Comparison of ENCODE assay signal across 10 mouse cellular contexts in genomic region chr6:91414890-91415289, GRCm38 (mm10). TPM values are rescaled to one million over a fixed set of nuclear protein-coding genes. Genes with fewer than 3 reads are reported as not detected.
DNase-seq lines count a peak whose midpoint lies in the region; ATAC-seq lines count a peak whose summit lies in the region.
"Had no signal": no experiment of that assay in that cellular context is flagged by ENCODE, and none has a peak within 500 bp of the region (broad histone marks: within the 10 kb centered on the region; RNA-seq: fewer than 3 reads in every experiment).

No protein-coding gene starts in this region.

- H3K27ac ChIP-seq in hindbrain, embryonic 14.5 days: no peak overlapping the region
- H3K27ac ChIP-seq in hindbrain, embryonic 16.5 days (ENCODE audit: low read depth, low read length): no peak overlapping the region
- H3K27ac ChIP-seq: limb, embryonic 13.5 days had no signal

- WGBS in hindbrain, embryonic 14.5 days: 1% methylated on average over 4 of the region's 4 CpGs
- WGBS in hindbrain, embryonic 16.5 days: 1% methylated on average over 4 of the region's 4 CpGs

- H3K4me1 ChIP-seq in hindbrain, embryonic 14.5 days (replicated peaks; ENCODE audit: control insufficient read depth, insufficient read depth, low read length): peaks cover 9% of the 10 kb centered on the region
- H3K4me1 ChIP-seq in hindbrain, embryonic 16.5 days (ENCODE audit: control insufficient read depth, insufficient read depth, low read depth, low read length): peaks cover 12% of the 10 kb centered on the region

- H3K27me3 ChIP-seq in hindbrain, embryonic 14.5 days (ENCODE audit: control insufficient read depth, insufficient read depth, low read length): peaks cover 35% of the 10 kb centered on the region
- peaks cover 9% of the 10 kb centered on the region for H3K27me3 ChIP-seq in hindbrain, embryonic 16.5 days (replicated peaks; ENCODE audit: control insufficient read depth, insufficient read depth, low read length)

- H3K4me3 ChIP-seq in hindbrain, embryonic 14.5 days (replicated peaks; ENCODE audit: low read length): no peak overlapping the region
- H3K4me3 ChIP-seq in hindbrain, embryonic 16.5 days (ENCODE audit: low read length): no peak overlapping the region
- H3K4me3 ChIP-seq: erythroblast, embryonic 14.5 days; limb, embryonic 13.5 days had no signal

- ATAC-seq in hindbrain, embryonic 14.5 days (ENCODE audit: low FRiP score): no peak
- ATAC-seq in hindbrain, embryonic 16.5 days: no peak

- H3K4me2 ChIP-seq in hindbrain, embryonic 14.5 days (replicated peaks): no peak overlapping the region
- no peak overlapping the region for H3K4me2 ChIP-seq in hindbrain, embryonic 16.5 days (ENCODE audit: low read length)
- H3K4me2 ChIP-seq: limb, embryonic 13.5 days had no signal

- no peaks in the 10 kb centered on the region for H3K9me3 ChIP-seq in hindbrain, embryonic 14.5 days (ENCODE audit: control insufficient read depth, low read length)
- no peaks in the 10 kb centered on the region for H3K9me3 ChIP-seq in hindbrain, embryonic 16.5 days (ENCODE audit: control insufficient read depth, low read length)
- H3K9me3 ChIP-seq: limb, embryonic 13.5 days had no signal

- no peak overlapping the region for H3K9ac ChIP-seq in hindbrain, embryonic 14.5 days
- no peak overlapping the region for H3K9ac ChIP-seq in hindbrain, embryonic 16.5 days (ENCODE audit: low read depth, low read length)
- H3K9ac ChIP-seq: limb, embryonic 13.5 days had no signal

- no peaks in the 10 kb centered on the region for H3K36me3 ChIP-seq in hindbrain, embryonic 14.5 days (replicated peaks; ENCODE audit: control insufficient read depth, insufficient read depth)
- H3K36me3 ChIP-seq in hindbrain, embryonic 16.5 days (ENCODE audit: control insufficient read depth, insufficient read depth, low read length): no peaks in the 10 kb centered on the region
- H3K36me3 ChIP-seq: limb, embryonic 13.5 days had no signal

- DNase-seq in hindbrain, embryonic 14.5 days (ENCODE audit: low spot score): peak; percentile 77
- DNase-seq in 3T3-L1 (ENCODE audit: low read depth, low spot score) (peak; percentile 68), ES-CJ7 (ENCODE audit: low read depth, low spot score) (peak; percentile 71)
- peak; percentile 77 to 78 for DNase-seq in cerebellum, postnatal 14 days
- DNase-seq in kidney, postnatal 14 days: peak; percentile 31
- DNase-seq in retina, embryonic 14.5 days (ENCODE audit: low spot score): peak; percentile 76
- DNase-seq in natural killer cell, adult 2 months (ENCODE audit: low spot score in 2 of 2): no peak

RNA-seq across cellular contexts. Expression of gene Wnt7a, which starts 3.7 kb away (rescaled TPM):
- polyA plus RNA-seq in hindbrain, embryonic 14.5 days (2014; fragmentation: Nextera tagmentation; extraction: Ambion mirVana): 7.5 and 8.8 TPM in 2 replicates
- 7.9 and 11.2 TPM in 2 replicates for polyA plus RNA-seq in hindbrain, embryonic 16.5 days (2015; fragmentation: Nextera tagmentation; extraction: Ambion mirVana)
- polyA plus RNA-seq: erythroblast, embryonic 14.5 days had no signal

RNA-seq across cellular contexts. Expression of gene Chchd4, which starts 58.5 kb away (rescaled TPM):
- polyA plus RNA-seq in hindbrain, embryonic 14.5 days (2014; fragmentation: Nextera tagmentation; extraction: Ambion mirVana): 36.3 and 37.4 TPM in 2 replicates
- polyA plus RNA-seq in hindbrain, embryonic 16.5 days (2015; fragmentation: Nextera tagmentation; extraction: Ambion mirVana): 39.1 and 40.8 TPM in 2 replicates

RNA-seq across cellular contexts. Expression of gene Tmem43, which starts 58.6 kb away (rescaled TPM):
- polyA plus RNA-seq in hindbrain, embryonic 14.5 days (2014; fragmentation: Nextera tagmentation; extraction: Ambion mirVana): 45.5 and 55.0 TPM in 2 replicates
- 49.8 and 57.0 TPM in 2 replicates for polyA plus RNA-seq in hindbrain, embryonic 16.5 days (2015; fragmentation: Nextera tagmentation; extraction: Ambion mirVana)

Comparison
In these comparisons a context has a peak if more than half of its experiments do, and no peak if none do; other contexts are left out.
1. DNase-seq: peak in hindbrain, embryonic 14.5 days (single experiment), 3T3-L1 (single experiment), ES-CJ7 (single experiment), cerebellum, postnatal 14 days (2 of 2), kidney, postnatal 14 days (single experiment) and retina, embryonic 14.5 days (single experiment); none in natural killer cell, adult 2 months (0 of 2).